Mouse (Mus musculus) common myeloid progenitor, adult 5-6 weeks (primary cell): ENCODE data around the gene Pard3b. TPM values are rescaled to one million over a fixed set of nuclear protein-coding genes. Genes with fewer than 3 reads are reported as not detected.

Experiments used
- ATAC-seq: replicated peaks from 2 replicates; pipeline ENCODE4 v1.8.0; 2016; ENCODE audit warnings: low read depth, mild to moderate bottlenecking, moderate TSS enrichment, inconsistent platforms; ENCODE audit not compliant: poor library complexity, severe bottlenecking
- total RNA-seq: library from RNA; stranded (forward); fragments of 200-1000, 187-1606 nt; gene quantifications from 2 replicates; pipeline ENCODE4 v1.2.3, GENCODE M21; 2017

The Pard3b gene
- total RNA-seq, 1 experiment from 2014 or later = 7.4 TPM

- ATAC-seq = no peak
These were observed 104.2 kb downstream of the Pard3b start for GRCm38 (mm10) chr1:61742831-61743230.

- no peak for ATAC-seq
These were observed 108.9 kb downstream of the Pard3b start for GRCm38 (mm10) chr1:61747481-61747880.

GRCm38 (mm10) chr1:61751008-61751407 is 112.4 kb downstream of the Pard3b start:
- ATAC-seq = no peak

- no peak for ATAC-seq
These were observed 118.1 kb downstream of the Pard3b start for GRCm38 (mm10) chr1:61756771-61757170.

- peak; percentile 92 for ATAC-seq
These were observed 132.6 kb downstream of the Pard3b start for GRCm38 (mm10) chr1:61771213-61771612.

GRCm38 (mm10) chr1:61778731-61779130 is 140.1 kb downstream of the Pard3b start:
- no peak for ATAC-seq

- ATAC-seq = no peak
These were observed 141.3 kb downstream of the Pard3b start for GRCm38 (mm10) chr1:61779906-61780305.

GRCm38 (mm10) chr1:61796296-61796695 is 157.7 kb downstream of the Pard3b start:
- no peak for ATAC-seq

- ATAC-seq = peak; percentile 65
These were observed 181.6 kb downstream of the Pard3b start for GRCm38 (mm10) chr1:61820213-61820612.

GRCm38 (mm10) chr1:61825560-61826191 is 187.1 kb downstream of the Pard3b start:
- ATAC-seq = no peak

GRCm38 (mm10) chr1:61837006-61837544 is 198.5 kb downstream of the Pard3b start:
- ATAC-seq = no peak

GRCm38 (mm10) chr1:61846606-61847005 is 208.0 kb downstream of the Pard3b start:
- ATAC-seq = no peak

- ATAC-seq = no peak
These were observed 210.5 kb downstream of the Pard3b start for GRCm38 (mm10) chr1:61849029-61849714.

- no peak for ATAC-seq
These were observed 211.8 kb downstream of the Pard3b start for GRCm38 (mm10) chr1:61850471-61850870.

- ATAC-seq = no peak
These were observed 212.6 kb downstream of the Pard3b start for GRCm38 (mm10) chr1:61851176-61851575.

GRCm38 (mm10) chr1:61867286-61868082 is 228.9 kb downstream of the Pard3b start:
- ATAC-seq = no peak

- ATAC-seq = no peak
These were observed 236.3 kb downstream of the Pard3b start for GRCm38 (mm10) chr1:61874875-61875274.

GRCm38 (mm10) chr1:61879706-61880470 is 241.3 kb downstream of the Pard3b start:
- no peak for ATAC-seq

- no peak for ATAC-seq
These were observed 257.4 kb downstream of the Pard3b start for GRCm38 (mm10) chr1:61896048-61896447.
